Mouse (Mus musculus) erythroblast, embryonic 14.5 days (primary cell): Measurements from ENCODE around the gene Smad3.

Experiments used
- GATA1 ChIP-seq: IDR thresholded peaks from 2 replicates; pipeline ENCODE4 v1.6.1; 2012; ENCODE audit warnings: low read length, inconsistent platforms, mixed read lengths
- TAL1 ChIP-seq: IDR thresholded peaks from 3 replicates; pipeline ENCODE4 v1.6.1; 2012; ENCODE audit warnings: low read length, inconsistent platforms, mixed read lengths

- TF ChIP-seq TAL1 (no peak), GATA1 (no peak)
These were observed 33.5 kb upstream of the Smad3 start for GRCm38 (mm10) chr9:63791275-63791674.
